Mouse (Mus musculus) stomach, postnatal 0 days (tissue): ENCODE measurements around the gene Cdh23.

Experiments used
- CTCF ChIP-seq: IDR thresholded peaks from 2 replicates; pipeline ENCODE4 v1.5.1; 2016; ENCODE audit warnings: antibody characterized with exemption, low read depth, mild to moderate bottlenecking, moderate library complexity
- EP300 ChIP-seq: optimal IDR thresholded peaks from 2 replicates; pipeline ENCODE3; 2016; ENCODE audit warnings: antibody characterized with exemption

DNA sequence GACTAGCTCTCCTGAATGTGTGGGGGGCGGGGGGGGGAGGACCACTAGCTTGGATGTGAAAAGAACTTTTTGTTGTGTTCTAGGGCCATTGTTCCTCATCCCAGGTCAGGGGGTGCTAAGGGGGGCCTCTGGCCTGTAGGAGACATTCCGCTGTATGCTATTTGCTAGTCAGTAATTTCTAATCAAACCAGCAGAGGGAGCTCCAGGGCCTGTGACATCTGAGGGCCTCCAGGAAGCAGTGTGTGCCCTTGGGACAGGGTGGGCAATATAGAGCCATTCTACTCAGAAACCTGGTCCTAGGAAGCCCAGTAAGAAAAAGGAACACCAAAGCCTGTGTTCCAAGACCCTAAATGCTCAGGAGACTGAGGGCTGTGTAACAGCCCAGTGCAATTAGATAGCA lies 164.9 kb downstream of the Cdh23 start:
- TF ChIP-seq CTCF (peak; percentile 86), EP300 (no peak)
